Mouse (Mus musculus): ENCODE data around the gene Rab40b. TPM values are rescaled to one million over a fixed set of nuclear protein-coding genes. Genes with fewer than 3 reads are reported as not detected.

Rab40b gene
- total and polyA plus RNA-seq, 3 experiments, result not detected

GRCm38 (mm10) chr11:121388554-121388945, 499 bp upstream of the Rab40b start:
- Histone ChIP-seq H3K9ac (ENCODE audit: insufficient read depth, low read depth) (no peak overlapping the region), H3K9me3 (replicated peaks; ENCODE audit: low read length) (peaks cover 3% of the 10 kb centered on the region), H3K27ac (ENCODE audit: insufficient read depth, low read depth) (no peak overlapping the region), H3K4me3 (replicated peaks in 1 of 3; ENCODE audit: low read depth in 2 of 3, low read length in 2 of 3, poor library complexity in 1 of 3) (peak overlapping the region in 2 of 3 experiments; percentile 25 to 45), H3K27me3 (replicated peaks) (peaks cover 34% of the 10 kb centered on the region), H3K79me2 (replicated peaks; ENCODE audit: control insufficient read depth, extremely low read depth, insufficient read depth, poor library complexity, severe bottlenecking) (no peaks in the 10 kb centered on the region), H3K4me2 (ENCODE audit: insufficient read depth, low read depth, poor library complexity, severe bottlenecking) (peak overlapping the region; percentile 61), H3K36me3 (replicated peaks in 1 of 2; ENCODE audit: control insufficient read depth in 1 of 2, insufficient read depth in 1 of 2, low read length in 1 of 2) (no peaks in the 10 kb centered on the region), H3K4me1 (ENCODE audit: control insufficient read depth in 1 of 2, insufficient read depth in 2 of 2) (peaks cover 0 to 4% of the 10 kb centered on the region in 2 experiments; a peak in 3 of 4 replicates)
- no peak for DNase-seq (ENCODE audit: extremely low read depth)
- TF ChIP-seq MAX (IDR thresholded peaks at IDR 0.05; ENCODE audit: low read length) (peak; percentile 40; the same call in 1 of the 2 replicates), SIN3A (IDR thresholded peaks at IDR 0.05; ENCODE audit: low read length) (0 out of 2 replicates have a peak, but pooled peaks have one; percentile 3), MYC (IDR thresholded peaks at IDR 0.05; ENCODE audit: low read depth, low read length) (0 out of 2 replicates have a peak, but pooled peaks have one; percentile 38), SMC3 (IDR thresholded peaks at IDR 0.05; ENCODE audit: low read depth, low read length) (no peak), BHLHE40 (IDR thresholded peaks at IDR 0.05; ENCODE audit: low read depth, low read length) (no peak), USF2 (conservative IDR thresholded peaks at IDR 0.05; ENCODE audit: low read depth, low read length) (no peak), TBP (conservative IDR thresholded peaks at IDR 0.05; ENCODE audit: low read depth, low read length) (no peak)
- in situ Hi-C loops (cut with MboI; ENCODE audit: low pct_ligation_motif_present, low pct_unique_long_range_greater_than_20kb, low sequenced_read_pairs), result no loop called here
- dilution Hi-C loops (cut with MboI; ENCODE audit: extremely low pct_ligation_motif_present, extremely low pct_unique_long_range_greater_than_20kb, low sequenced_read_pairs), result no loop called here

- no peak for TF ChIP-seq JUN (IDR thresholded peaks at IDR 0.05; ENCODE audit: insufficient read depth, low read depth, low read length)
- TF ChIP-seq USF2 (conservative IDR thresholded peaks at IDR 0.05; ENCODE audit: low read depth, low read length), result no peak
- TF ChIP-seq GABPA (IDR thresholded peaks at IDR 0.05; ENCODE audit: insufficient replicate concordance, low read depth, low read length), result no peak
- TF ChIP-seq ETS1 (conservative IDR thresholded peaks at IDR 0.05; ENCODE audit: low read depth, low read length), result no peak
- no peak for TF ChIP-seq TBP (conservative IDR thresholded peaks at IDR 0.05; ENCODE audit: low read depth, low read length)
- no peak for TF ChIP-seq CTCF (conservative IDR thresholded peaks at IDR 0.05 in 1 of 2, IDR thresholded peaks at IDR 0.05 in 1 of 2; ENCODE audit: low read depth in 2 of 2, low read length in 2 of 2)
- no peak for TF ChIP-seq MAX (IDR thresholded peaks at IDR 0.05; ENCODE audit: low read length)
- no peak for TF ChIP-seq ZKSCAN1 (IDR thresholded peaks at IDR 0.05; ENCODE audit: borderline replicate concordance, low read depth, low read length)
- no peak for TF ChIP-seq ZMIZ1 (IDR thresholded peaks at IDR 0.05; ENCODE audit: low read depth, low read length)
- no peak for TF ChIP-seq MXI1 (IDR thresholded peaks at IDR 0.05; ENCODE audit: low read depth, low read length)
- TF ChIP-seq TCF12 (IDR thresholded peaks at IDR 0.05; ENCODE audit: low read depth, low read length), result no peak
- no peak for TF ChIP-seq JUND (conservative IDR thresholded peaks at IDR 0.05; ENCODE audit: low read depth, low read length)
- TF ChIP-seq RCOR1 (conservative IDR thresholded peaks at IDR 0.05; ENCODE audit: low read depth, low read length), result no peak
- no peaks in the 10 kb centered on the region for H3K4me1 ChIP-seq (ENCODE audit: control insufficient read depth in 1 of 2, insufficient read depth in 2 of 2)
- no peak for DNase-seq (ENCODE audit: extremely low read depth)
- H3K9ac ChIP-seq (ENCODE audit: insufficient read depth, low read depth), result no peak overlapping the region
- H3K27ac ChIP-seq (ENCODE audit: insufficient read depth, low read depth), result no peak overlapping the region
- H3K79me2 ChIP-seq (replicated peaks; ENCODE audit: control insufficient read depth, extremely low read depth, insufficient read depth, poor library complexity, severe bottlenecking), result no peaks in the 10 kb centered on the region
- H3K36me3 ChIP-seq (replicated peaks in 1 of 2; ENCODE audit: control insufficient read depth in 1 of 2, insufficient read depth in 1 of 2, low read length in 1 of 2), result no peaks in the 10 kb centered on the region
- no peak overlapping the region for H3K4me3 ChIP-seq (replicated peaks in 1 of 3; ENCODE audit: low read depth in 2 of 3, low read length in 2 of 3, poor library complexity in 1 of 3)
- in situ Hi-C loops (cut with MboI; ENCODE audit: low pct_ligation_motif_present, low pct_unique_long_range_greater_than_20kb, low sequenced_read_pairs), result no loop called here
- dilution Hi-C loops (cut with MboI; ENCODE audit: extremely low pct_ligation_motif_present, extremely low pct_unique_long_range_greater_than_20kb, low sequenced_read_pairs), result no loop called here
- H3K9me3 ChIP-seq (replicated peaks; ENCODE audit: low read length), result peaks cover 7% of the 10 kb centered on the region
- peaks cover 3% of the 10 kb centered on the region for H3K27me3 ChIP-seq (replicated peaks)
- no peak overlapping the region for H3K4me2 ChIP-seq (ENCODE audit: insufficient read depth, low read depth, poor library complexity, severe bottlenecking)
These were observed 7.8 kb downstream of the Rab40b start for GRCm38 (mm10) chr11:121380294-121380693.
